In the genomic region with DNA sequence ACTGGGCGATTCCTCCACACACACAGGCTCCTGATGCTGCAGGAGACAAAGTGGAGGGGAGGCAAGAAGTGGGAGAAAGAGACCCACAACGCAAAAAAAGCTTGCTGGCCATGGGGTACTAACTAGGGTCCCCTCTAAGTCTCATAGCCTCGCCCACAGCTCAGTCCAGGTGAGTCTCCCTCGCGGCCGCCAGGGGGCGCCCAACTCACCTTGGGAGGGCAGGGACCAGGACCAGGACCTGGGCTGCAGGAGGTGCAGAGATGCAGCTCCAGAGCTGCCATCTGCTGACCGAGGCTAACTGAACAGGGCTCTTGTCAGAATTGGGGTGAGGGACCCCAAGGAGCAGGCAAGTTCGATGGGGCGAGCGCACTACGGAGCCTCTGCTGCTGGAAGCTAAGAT, we compare ENCODE assay signal across 8 mouse cellular contexts. TPM values are rescaled to one million over a fixed set of nuclear protein-coding genes. Genes with fewer than 3 reads are reported as not detected.
A peak's percentile ranks its signal among the peaks of the same experiment; 100 is the strongest.
DNase-seq lines count a peak whose midpoint lies in the region; ATAC-seq and TF ChIP-seq lines count a peak whose summit lies in the region.
"Had no signal": no experiment of that assay in that cellular context is flagged by ENCODE, and none has a peak within 500 bp of the region (broad histone marks: within the 10 kb centered on the region; RNA-seq: fewer than 3 reads in every experiment).

No protein-coding gene starts in this region.

- H3K9me3 ChIP-seq in G1E (replicated peaks) = peaks cover 3% of the 10 kb centered on the region
- no peaks in the 10 kb centered on the region for H3K9me3 ChIP-seq in heart, postnatal 0 days (replicated peaks; ENCODE audit: control insufficient read depth, low read length)

- 12% methylated on average over 12 of the region's 12 CpGs for WGBS in heart, postnatal 0 days

- H3K9ac ChIP-seq in heart, postnatal 0 days (replicated peaks; ENCODE audit: low read depth, low read length) = no peak overlapping the region

- H3K4me3 ChIP-seq in G1E (ENCODE audit: low read depth, low read length) = no peak overlapping the region
- no peak overlapping the region for H3K4me3 ChIP-seq in heart, postnatal 0 days (ENCODE audit: low read depth, low read length)

- TF ChIP-seq CTCF in G1E (IDR thresholded peaks at IDR 0.05; ENCODE audit: low read depth, low read length) = peak; percentile 44; the same call in 1 of the 2 replicates
- TF ChIP-seq CTCF in heart, postnatal 0 days (IDR thresholded peaks at IDR 0.05; ENCODE audit: low read depth) = peak; percentile 77

- no peak overlapping the region for H3K27ac ChIP-seq in heart, postnatal 0 days (ENCODE audit: low read depth)

- DNase-seq in G1E (ENCODE audit: low spot score) = peak; percentile 8
- peak; percentile 13 for DNase-seq in adrenal gland, adult 8-10 months
- DNase-seq in embryo, embryonic 11.5 days (ENCODE audit: low read depth, low spot score) = peak; percentile 35
- peak; percentile 30 for DNase-seq in heart, postnatal 0 days (ENCODE audit: low spot score)
- peak; percentile 11 to 13 for DNase-seq in layer of hippocampus, postnatal 36 days
- peak; percentile 29 to 65 for DNase-seq in spleen, postnatal 10 days (ENCODE audit: low spot score in 2 of 2)

- H3K36me3 ChIP-seq in G1E (replicated peaks) = no peaks in the 10 kb centered on the region
- H3K36me3 ChIP-seq in heart, postnatal 0 days (replicated peaks; ENCODE audit: control insufficient read depth, insufficient read depth, low read length) = no peaks in the 10 kb centered on the region

- no peak overlapping the region for H3K4me2 ChIP-seq in heart, postnatal 0 days (ENCODE audit: low read depth, low read length)

- no peaks in the 10 kb centered on the region; the same call in 1 of the 2 replicates for H3K27me3 ChIP-seq in G1E (ENCODE audit: insufficient read depth, low read length)
- 0 out of 2 replicates have a peak, but pooled peaks cover 4% of the 10 kb centered on the region for H3K27me3 ChIP-seq in heart, postnatal 0 days (ENCODE audit: control insufficient read depth, insufficient read depth, low read length)

- no peak for ATAC-seq in G1E (ENCODE audit: extremely low read depth, insufficient number of reproducible peaks, low FRiP score, poor library complexity, severe bottlenecking)
- no peak for ATAC-seq in heart, postnatal 0 days (ENCODE audit: insufficient read depth, low read depth)
- peak; percentile 89 for ATAC-seq in megakaryocyte-erythroid progenitor cell, adult 5-6 weeks (replicated peaks; ENCODE audit: low FRiP score, low TSS enrichment, poor library complexity, severe bottlenecking)

- no peak for TF ChIP-seq EP300 in heart, postnatal 0 days (IDR thresholded peaks at IDR 0.05; ENCODE audit: low read depth)

- peaks cover 10% of the 10 kb centered on the region for H3K4me1 ChIP-seq in G1E (ENCODE audit: insufficient read depth, low read depth, low read length)
- H3K4me1 ChIP-seq in heart, postnatal 0 days (ENCODE audit: control insufficient read depth, insufficient read depth) = peaks cover 3% of the 10 kb centered on the region; the same call in 1 of the 2 replicates

RNA-seq across cellular contexts. Expression of gene Fcrl5, which starts 24.4 kb away (rescaled TPM):
- total RNA-seq in G1E (2014; fragmentation: Nextera tagmentation) (not detected in 2 replicates), G1E (2017) (0.11 TPM in 1 of 2 replicates, not detected in the other)
- polyA plus RNA-seq in G1E (2012) = not detected in 2 replicates
- not detected for total RNA-seq in adrenal gland, adult 8-10 months (2022)
- total RNA-seq in heart, postnatal 0 days (2014; rRNA removed; ENCODE audit: low replicate concordance) = 0.19 TPM in 1 of 2 replicates, not detected in the other
- not detected in 2 replicates for polyA plus RNA-seq in heart, postnatal 0 days (2015; fragmentation: Nextera tagmentation; extraction: Ambion mirVana)
- not detected for total RNA-seq in layer of hippocampus, postnatal 36 days (2021)
- total RNA-seq in megakaryocyte-erythroid progenitor cell, adult 5-6 weeks (2014; fragmentation: Nextera tagmentation) = not detected in 2 replicates
- not detected in 2 replicates for total RNA-seq in megakaryocyte-erythroid progenitor cell, adult 5-6 weeks (2017)
- polyA plus RNA-seq: liver, embryonic 16.5 days had no signal

RNA-seq across cellular contexts. Expression of gene Fcrl1, which starts 35.0 kb away (rescaled TPM):
- total RNA-seq in G1E (2014; fragmentation: Nextera tagmentation) = not detected in 2 replicates
- total RNA-seq in G1E (2017) = 0.06 and 0.33 TPM in 2 replicates
- not detected in 2 replicates for polyA plus RNA-seq in G1E (2012)
- total RNA-seq in adrenal gland, adult 8-10 months (2022) = 1 to 10 TPM in 1 of 4 experiments, under 1 TPM in 2, not detected in 1; 0.38 to 1.1 (median 0.56) TPM
- total RNA-seq in heart, postnatal 0 days (2014; rRNA removed; ENCODE audit: low replicate concordance) = not detected in 2 replicates
- 0.07 and 0.18 TPM in 2 replicates for polyA plus RNA-seq in heart, postnatal 0 days (2015; fragmentation: Nextera tagmentation; extraction: Ambion mirVana)
- total RNA-seq in layer of hippocampus, postnatal 36 days (2021) = under 1 TPM in 1 of 2 experiments, not detected in 1; 0.38 TPM
- 0.35 and 2.3 TPM in 2 replicates for total RNA-seq in megakaryocyte-erythroid progenitor cell, adult 5-6 weeks (2014; fragmentation: Nextera tagmentation)
- not detected in 2 replicates for total RNA-seq in megakaryocyte-erythroid progenitor cell, adult 5-6 weeks (2017)

RNA-seq across cellular contexts. Expression of gene Cd5l, which starts 53.5 kb away (rescaled TPM):
- total RNA-seq in G1E (2014; fragmentation: Nextera tagmentation) (not detected in 2 replicates), G1E (2017) (0.11 TPM in 1 of 2 replicates, not detected in the other)
- polyA plus RNA-seq in G1E (2012) = not detected in 2 replicates
- 1 to 10 TPM in 2 of 4 experiments, under 1 TPM in 2; 0.26 to 5.5 (median 1.5) TPM for total RNA-seq in adrenal gland, adult 8-10 months (2022)
- total RNA-seq in heart, postnatal 0 days (2014; rRNA removed; ENCODE audit: low replicate concordance) = 0.62 TPM in 1 of 2 replicates, not detected in the other
- polyA plus RNA-seq in heart, postnatal 0 days (2015; fragmentation: Nextera tagmentation; extraction: Ambion mirVana) = 0.07 TPM in 1 of 2 replicates, not detected in the other
- total RNA-seq in layer of hippocampus, postnatal 36 days (2021) = not detected
- not detected in 2 replicates for total RNA-seq in megakaryocyte-erythroid progenitor cell, adult 5-6 weeks (2014; fragmentation: Nextera tagmentation)
- total RNA-seq in megakaryocyte-erythroid progenitor cell, adult 5-6 weeks (2017) = 0.27 TPM in 1 of 2 replicates, not detected in the other
